Mouse (Mus musculus): Measurements from ENCODE around the gene Tapbp. TPM values are rescaled to one million over a fixed set of nuclear protein-coding genes. Genes with fewer than 3 reads are reported as not detected.
"Not testable (repeated sequence)": the region's sequence is repeated elsewhere in the genome, so short reads cannot be mapped to it uniquely, and the experiment has no call there.

The Tapbp gene
- 35.6 and 39.3 TPM in 2 replicates for polyA plus RNA-seq (2015; fragmentation: Nextera tagmentation; extraction: Ambion mirVana)

DNA sequence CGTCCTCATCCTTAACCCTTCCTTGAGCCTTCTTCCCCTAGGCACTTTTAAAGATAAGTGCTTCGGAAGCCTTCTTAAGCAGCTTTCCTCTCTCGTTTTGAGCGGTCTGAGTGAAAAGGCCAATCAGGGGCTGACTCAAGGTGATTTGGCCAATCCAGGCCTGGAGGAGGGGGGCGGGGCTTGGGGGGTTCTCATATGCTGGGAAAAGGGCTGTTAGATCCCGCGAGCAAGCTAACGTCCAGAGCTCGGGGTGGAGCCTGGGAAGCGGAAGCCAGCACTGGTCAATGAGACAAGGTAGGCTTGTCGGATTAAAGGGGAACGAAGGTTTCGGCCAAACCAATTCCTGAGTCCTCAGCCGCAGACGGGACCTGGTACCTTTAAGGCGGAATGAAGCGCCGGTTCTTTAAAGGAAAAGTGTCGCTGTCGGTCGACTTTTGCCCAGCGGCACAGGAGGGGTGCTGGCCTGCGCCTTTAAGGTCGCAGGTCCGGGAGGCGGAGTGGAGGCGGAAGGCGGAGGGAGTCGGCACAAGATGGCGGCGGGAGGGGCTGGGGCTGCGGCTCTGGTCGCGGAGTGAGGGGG lies at the start of gene Tapbp, which contains the start of gene Zbtb22:
Tapbp (plus strand) TSS at position 229 of the 580 bp plus-strand sequence.
Zbtb22 (plus strand) TSS at position 234 of the 580 bp plus-strand sequence.
- peak within 1 kb of the TSS; percentile 83 for H3K27ac ChIP-seq
- H3K4me3 ChIP-seq (replicated peaks), result peak within 1 kb of the TSS; percentile 57
- peak; percentile 93 for ATAC-seq
- H3K4me2 ChIP-seq (replicated peaks), result peak within 1 kb of the TSS; percentile 77
- peaks cover 46% of the 10 kb centered on the region for H3K36me3 ChIP-seq
- no peaks in the 10 kb centered on the region for H3K9me3 ChIP-seq
- H3K9ac ChIP-seq, result peak within 1 kb of the TSS; percentile 53
- under 1% methylated on average over 34 of the region's 34 CpGs for WGBS
- peaks cover 33% of the 10 kb centered on the region for H3K4me1 ChIP-seq (replicated peaks)
- no peaks in the 10 kb centered on the region for H3K27me3 ChIP-seq (replicated peaks)

DNA sequence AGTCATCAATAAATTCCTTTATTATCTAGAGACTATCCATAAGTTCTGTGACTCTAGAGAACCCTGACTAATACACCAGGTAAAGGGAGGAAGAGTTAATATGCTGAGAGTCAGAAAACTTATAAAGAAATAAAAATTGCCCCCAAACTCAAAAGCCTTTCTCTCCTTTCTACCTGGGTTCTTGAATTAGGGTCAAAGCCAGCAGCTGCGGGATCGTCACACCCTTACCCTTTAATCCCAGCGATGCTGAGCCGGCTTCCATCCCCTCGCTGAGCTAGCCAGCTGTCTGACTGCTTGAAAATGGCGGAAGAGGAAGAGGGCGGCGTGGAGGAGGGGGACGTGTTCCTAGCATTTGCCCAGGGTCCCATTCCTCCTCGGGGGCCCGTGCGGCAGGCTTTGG lies 42.2 kb upstream of the Tapbp start, which contains the start of gene Gm7029:
Gm7029 (plus strand) TSS at position 301 of the 400 bp plus-strand sequence.
- 87% methylated on average over 3 of the region's 12 CpGs for WGBS
- H3K36me3 ChIP-seq; ATAC-seq; H3K4me3 ChIP-seq (replicated peaks); H3K9me3 ChIP-seq; H3K4me1 ChIP-seq (replicated peaks); H3K4me2 ChIP-seq (replicated peaks); H3K9ac ChIP-seq; H3K27ac ChIP-seq; H3K27me3 ChIP-seq (replicated peaks): not testable (repeated sequence)

DNA sequence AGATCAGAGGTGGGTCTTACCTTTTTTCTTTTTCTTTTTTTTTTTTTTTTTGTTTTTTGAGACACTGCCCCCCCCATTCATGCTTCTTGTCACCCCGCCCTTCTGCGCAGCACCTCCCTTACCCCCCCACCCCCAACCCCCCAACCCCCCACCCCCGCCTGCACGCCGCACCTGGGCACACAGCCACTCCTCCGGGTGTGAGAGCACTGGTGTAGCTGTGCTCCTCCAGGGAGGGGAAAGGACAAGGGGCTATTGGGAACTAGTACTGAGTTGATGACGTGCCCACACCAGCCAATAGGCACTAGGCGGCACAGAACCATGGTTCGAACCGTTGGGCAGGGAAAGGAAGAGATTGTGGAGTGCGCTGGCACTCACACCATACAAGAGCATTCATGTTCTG lies 41.3 kb upstream of the Tapbp start:
- no peaks in the 10 kb centered on the region for H3K4me1 ChIP-seq (replicated peaks)
- WGBS, result 84% methylated on average over 11 of the region's 11 CpGs
- H3K27me3 ChIP-seq (replicated peaks), result no peaks in the 10 kb centered on the region
- H3K4me2 ChIP-seq (replicated peaks), result no peak overlapping the region
- no peak overlapping the region for H3K9ac ChIP-seq
- no peak for ATAC-seq
- H3K27ac ChIP-seq, result no peak overlapping the region
- no peak overlapping the region for H3K4me3 ChIP-seq (replicated peaks)
- H3K9me3 ChIP-seq, result no peaks in the 10 kb centered on the region
- H3K36me3 ChIP-seq, result 0 out of 2 replicates have a peak, but pooled peaks cover 3% of the 10 kb centered on the region

DNA sequence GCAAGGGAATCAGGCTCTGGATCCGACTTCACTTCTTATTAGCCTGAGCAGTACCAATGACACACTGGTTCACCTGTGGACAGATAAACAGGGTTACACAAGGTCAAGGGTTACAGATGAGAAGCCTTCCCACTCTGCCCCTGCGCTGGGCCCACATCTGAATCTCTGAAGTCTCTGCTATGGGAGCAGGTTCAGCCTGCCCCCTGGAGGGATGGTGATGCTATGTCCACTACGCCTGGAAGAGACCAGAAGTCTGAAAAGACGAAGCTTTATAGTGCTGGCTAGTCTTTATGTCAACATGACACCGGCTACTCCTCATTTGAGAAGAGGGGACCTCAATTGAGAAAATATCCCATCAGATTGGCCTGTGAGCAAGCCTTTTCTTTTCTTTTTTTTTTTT lies 39.9 kb upstream of the Tapbp start:
- H3K9ac ChIP-seq; H3K4me1 ChIP-seq (replicated peaks); H3K4me2 ChIP-seq (replicated peaks); H3K36me3 ChIP-seq; H3K27ac ChIP-seq; ATAC-seq; H3K27me3 ChIP-seq (replicated peaks); H3K9me3 ChIP-seq; H3K4me3 ChIP-seq (replicated peaks): not testable (repeated sequence)
- 78% methylated on average over 5 of the region's 5 CpGs for WGBS

DNA sequence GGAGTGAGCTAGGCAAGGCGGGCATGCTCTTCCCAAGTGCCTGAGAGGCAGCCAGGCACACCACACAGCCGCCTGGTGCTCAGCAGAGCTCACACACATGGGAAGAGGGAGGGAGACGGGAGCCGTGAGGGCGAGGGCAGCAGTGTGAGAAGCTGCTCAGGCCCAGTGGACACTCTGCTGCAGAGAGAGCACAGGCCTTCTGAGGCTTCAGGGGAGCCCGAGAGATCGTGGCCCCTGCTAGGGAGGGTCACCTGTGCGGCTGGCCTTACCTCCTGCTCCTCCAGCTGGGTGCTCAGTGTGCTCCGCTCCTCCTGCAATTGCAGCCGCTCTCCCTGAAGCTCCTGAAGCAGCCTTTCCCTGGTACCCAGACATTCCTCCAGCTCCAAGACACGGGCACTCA lies 31.4 kb upstream of the Tapbp start:
- ATAC-seq, result not testable (repeated sequence)
- H3K36me3 ChIP-seq, result peaks cover 18% of the 10 kb centered on the region

DNA sequence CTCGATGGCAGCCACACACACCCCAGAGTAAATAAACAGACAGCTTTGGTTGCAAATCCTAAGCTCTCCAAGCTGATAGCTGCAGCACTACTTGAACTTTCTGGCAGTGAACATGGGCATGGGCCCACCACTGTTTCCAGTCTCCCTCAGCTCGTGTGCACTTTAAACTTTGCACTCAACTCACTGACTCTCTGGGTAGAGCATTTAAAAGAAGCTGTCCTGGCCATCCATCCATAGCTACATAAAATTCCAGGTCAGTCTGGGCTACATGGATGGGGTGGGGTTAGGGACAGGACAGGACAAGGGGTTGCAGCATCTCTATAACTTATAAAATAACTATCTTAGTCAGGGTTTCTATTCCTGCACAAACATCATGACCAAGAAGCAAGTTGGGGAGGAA lies 27.9 kb upstream of the Tapbp start:
- H3K27me3 ChIP-seq (replicated peaks); H3K4me2 ChIP-seq (replicated peaks); H3K36me3 ChIP-seq; H3K9ac ChIP-seq; ATAC-seq; H3K4me1 ChIP-seq (replicated peaks); H3K4me3 ChIP-seq (replicated peaks); H3K27ac ChIP-seq; H3K9me3 ChIP-seq: not testable (repeated sequence)
- 30% methylated on average over 2 of the region's 2 CpGs for WGBS

More for the DNA sequence above, 31.4 kb upstream of the Tapbp start:
- not testable (repeated sequence) for H3K4me3 ChIP-seq (replicated peaks); H3K9ac ChIP-seq; H3K27me3 ChIP-seq (replicated peaks); H3K4me2 ChIP-seq (replicated peaks); H3K27ac ChIP-seq; H3K9me3 ChIP-seq; H3K4me1 ChIP-seq (replicated peaks)
- 95% methylated on average over 10 of the region's 11 CpGs for WGBS

DNA sequence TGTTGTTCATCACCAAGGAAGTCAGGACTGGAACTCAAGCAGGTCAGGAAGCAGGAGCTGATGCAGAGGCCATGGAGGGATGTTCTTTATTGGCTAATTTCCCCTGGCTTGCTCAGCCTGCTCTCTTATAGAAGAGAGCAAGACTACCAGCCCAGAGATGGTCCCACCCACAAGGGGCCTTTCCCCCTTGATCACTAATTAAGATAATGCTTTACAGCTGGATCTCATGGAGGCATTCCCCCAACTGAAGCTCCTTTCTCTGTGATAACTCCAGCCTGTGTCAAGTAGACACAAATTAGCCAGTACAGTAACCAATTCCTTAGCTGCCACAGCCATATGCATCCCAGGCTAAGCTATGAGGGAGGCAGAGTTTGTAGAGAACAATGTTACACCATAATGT lies 27.5 kb upstream of the Tapbp start:
- H3K36me3 ChIP-seq; H3K9ac ChIP-seq; ATAC-seq; H3K9me3 ChIP-seq; H3K4me1 ChIP-seq (replicated peaks); H3K27ac ChIP-seq; H3K4me3 ChIP-seq (replicated peaks); H3K27me3 ChIP-seq (replicated peaks): not testable (repeated sequence)
- H3K4me2 ChIP-seq (replicated peaks), result peak overlapping the region; percentile 64; the same call in 1 of the 2 replicates

DNA sequence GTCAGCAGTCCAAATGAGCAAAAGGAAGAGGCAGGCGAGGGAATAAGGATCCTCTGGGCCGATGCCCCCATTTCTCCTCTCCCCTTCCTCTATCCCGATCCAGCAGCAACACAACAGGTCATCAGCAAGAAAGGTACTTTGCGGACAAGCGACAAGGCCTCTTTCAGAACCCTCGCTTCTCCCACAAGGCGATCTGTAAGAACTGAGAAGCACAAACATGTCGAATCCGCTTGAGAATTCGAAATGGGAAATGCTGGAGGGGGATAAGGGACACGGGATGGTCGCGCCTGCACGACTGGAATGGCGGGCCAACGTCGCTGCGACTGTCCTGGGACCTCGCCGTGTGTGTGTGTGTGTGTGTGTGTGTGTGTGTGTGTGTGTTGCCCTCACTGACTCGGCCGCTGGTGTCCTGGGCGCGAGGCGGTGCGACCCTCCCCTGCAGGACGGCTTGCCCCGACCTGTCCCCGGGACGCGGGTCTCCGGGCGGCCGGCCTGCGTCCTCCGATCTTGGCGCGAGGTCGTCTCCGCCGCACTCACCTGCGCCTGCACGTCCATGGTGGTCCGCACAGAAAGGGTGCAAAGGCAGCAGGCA lies 25.7 kb upstream of the Tapbp start:
- peak; percentile 40 for ATAC-seq
- H3K27me3 ChIP-seq (replicated peaks); H3K4me1 ChIP-seq (replicated peaks); H3K9me3 ChIP-seq; H3K36me3 ChIP-seq: not testable (repeated sequence)
- WGBS, result under 1% methylated on average over 36 of the region's 44 CpGs
- Histone ChIP-seq H3K4me3 (replicated peaks) (peak overlapping the region; percentile 67), H3K9ac (peak overlapping the region; percentile 56), H3K27ac (peak overlapping the region; percentile 36; the same call in 1 of the 2 replicates), H3K4me2 (replicated peaks) (peak overlapping the region; percentile 64)

DNA sequence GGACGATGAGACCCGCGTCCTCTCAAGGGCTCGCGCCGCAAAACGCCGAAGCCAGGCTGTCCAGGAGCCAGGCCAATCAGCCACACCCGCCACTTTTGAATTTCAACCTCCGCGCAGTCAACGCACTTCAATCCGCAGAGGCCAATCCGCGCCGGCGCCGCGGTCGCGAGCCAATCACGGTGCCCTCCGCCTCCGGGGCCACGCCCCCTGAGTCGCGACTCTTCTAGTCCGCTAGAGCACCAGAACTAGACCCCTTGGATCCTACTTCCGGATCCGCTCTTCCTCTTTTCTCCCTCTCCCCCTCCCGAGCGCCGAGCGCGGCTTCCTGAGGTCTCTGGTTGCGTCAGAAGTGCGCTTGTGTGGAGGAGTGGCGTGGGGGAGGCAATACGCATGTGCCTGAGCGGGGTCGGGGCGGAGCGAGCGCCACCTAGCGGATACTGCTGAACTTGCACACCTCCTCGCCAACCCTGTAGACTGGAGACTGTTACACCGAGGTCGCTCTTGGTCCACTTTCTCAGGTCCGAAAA lies 25.1 kb upstream of the Tapbp start, which contains the start of gene Kifc1:
Kifc1 (minus strand) TSS at position 129 of the 527 bp plus-strand sequence.
- Histone ChIP-seq H3K4me1 (replicated peaks) (peaks cover 4% of the 10 kb centered on the region; the same call in 1 of the 2 replicates), H3K9ac (peak within 1 kb of the TSS; percentile 56), H3K4me2 (replicated peaks) (peak within 1 kb of the TSS; percentile 64), H3K9me3 (no peaks in the 10 kb centered on the region), H3K36me3 (peaks cover 8% of the 10 kb centered on the region), H3K27ac (peak within 1 kb of the TSS; percentile 36; the same call in 1 of the 2 replicates), H3K4me3 (replicated peaks) (peak within 1 kb of the TSS; percentile 67), H3K27me3 (replicated peaks) (no peaks in the 10 kb centered on the region)
- under 1% methylated on average over 49 of the region's 49 CpGs for WGBS
- peak; percentile 99 for ATAC-seq

DNA sequence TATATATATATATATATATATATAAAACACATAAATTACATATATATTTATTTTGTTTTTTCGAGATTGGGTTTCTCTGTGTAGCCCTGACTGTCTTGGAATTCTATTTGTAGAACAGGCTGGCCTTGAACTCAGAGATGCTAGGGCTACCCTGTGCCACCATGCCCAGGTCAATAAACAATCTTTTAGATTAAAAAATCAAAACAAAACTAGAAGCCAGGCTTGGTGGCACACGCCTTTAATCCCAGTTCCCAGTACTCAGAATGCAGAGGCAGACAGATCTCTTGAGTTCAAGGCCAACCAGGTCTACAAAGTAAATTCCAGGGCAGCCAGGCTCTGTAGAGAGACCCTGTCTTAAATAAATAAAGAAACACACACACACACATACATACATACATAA lies 24.3 kb upstream of the Tapbp start:
- no peaks in the 10 kb centered on the region; the same call in 1 of the 2 replicates for H3K36me3 ChIP-seq
- no peaks in the 10 kb centered on the region for H3K27me3 ChIP-seq (replicated peaks)
- H3K4me3 ChIP-seq (replicated peaks), result no peak overlapping the region
- no peaks in the 10 kb centered on the region for H3K9me3 ChIP-seq
- peaks cover 4% of the 10 kb centered on the region; the same call in 1 of the 2 replicates for H3K4me1 ChIP-seq (replicated peaks)
- no peak overlapping the region for H3K4me2 ChIP-seq (replicated peaks)
- H3K9ac ChIP-seq, result no peak overlapping the region
- WGBS, result 55% methylated on average over 2 of the region's 2 CpGs
- no peak overlapping the region for H3K27ac ChIP-seq
- ATAC-seq, result no peak

DNA sequence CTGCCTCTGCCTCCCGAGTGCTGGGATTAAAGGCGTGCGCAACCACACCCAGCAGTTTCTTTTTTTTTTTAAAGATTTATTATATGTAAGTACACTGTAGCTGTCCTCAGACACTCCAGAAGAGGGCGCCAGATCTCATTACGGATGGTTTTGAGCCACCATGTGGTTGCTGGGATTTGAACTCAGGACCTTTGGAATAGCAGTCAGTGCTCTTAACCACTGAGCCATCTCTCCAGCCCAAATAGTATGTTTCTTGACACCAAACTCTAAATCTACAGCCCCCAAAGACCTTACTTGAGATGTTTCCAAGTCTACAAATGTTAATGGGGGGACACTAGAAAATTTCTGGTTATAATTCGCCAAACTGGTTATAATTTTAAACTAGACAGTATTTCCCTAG lies 23.8 kb upstream of the Tapbp start:
- H3K4me2 ChIP-seq (replicated peaks); H3K4me3 ChIP-seq (replicated peaks); ATAC-seq; H3K9me3 ChIP-seq; H3K27ac ChIP-seq; H3K9ac ChIP-seq; H3K36me3 ChIP-seq; H3K4me1 ChIP-seq (replicated peaks); H3K27me3 ChIP-seq (replicated peaks): not testable (repeated sequence)
- WGBS, result 72% methylated on average over 6 of the region's 6 CpGs

DNA sequence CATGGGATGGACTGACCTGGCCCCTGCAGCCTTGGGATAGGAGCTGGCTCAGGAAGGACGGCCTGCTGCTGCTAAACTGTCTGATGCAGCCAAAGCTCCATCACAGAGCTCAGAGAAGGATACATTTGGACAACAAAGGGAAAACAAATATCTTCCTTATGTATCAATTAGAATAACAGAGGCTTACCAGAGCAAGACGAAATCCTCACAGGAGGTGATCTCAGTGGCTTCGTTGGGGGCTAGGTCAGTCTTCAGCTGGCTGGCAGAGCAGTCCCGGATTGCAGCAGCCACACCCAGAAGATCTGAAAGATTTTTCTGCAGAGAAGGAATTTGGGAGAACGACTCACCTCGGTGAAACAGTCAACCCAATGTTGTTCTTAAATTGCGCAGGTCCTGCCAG lies 23.3 kb upstream of the Tapbp start:
- no peak overlapping the region for H3K4me3 ChIP-seq (replicated peaks)
- H3K9me3 ChIP-seq, result no peaks in the 10 kb centered on the region
- 23% methylated on average over 7 of the region's 7 CpGs for WGBS
- no peak overlapping the region for H3K27ac ChIP-seq
- H3K9ac ChIP-seq, result no peak overlapping the region
- H3K27me3 ChIP-seq (replicated peaks), result no peaks in the 10 kb centered on the region
- H3K4me2 ChIP-seq (replicated peaks), result no peak overlapping the region
- peaks cover 4% of the 10 kb centered on the region; the same call in 1 of the 2 replicates for H3K4me1 ChIP-seq (replicated peaks)
- no peak for ATAC-seq
- H3K36me3 ChIP-seq, result no peaks in the 10 kb centered on the region
